ENCODE assay signal across 18 mouse cellular contexts in genomic region chr5:99599376-99599775, GRCm38 (mm10).
DNase-seq lines count a peak whose midpoint lies in the region; ATAC-seq lines count a peak whose summit lies in the region.
"Had no signal": no experiment of that assay in that cellular context is flagged by ENCODE, and none has a peak within 500 bp of the region (broad histone marks: within the 10 kb centered on the region; RNA-seq: fewer than 3 reads in every experiment).

No protein-coding gene starts in this region.

- ATAC-seq in hindbrain, embryonic 13.5 days (ENCODE audit: low FRiP score): no peak
- no peak for ATAC-seq in hindbrain, embryonic 12.5 days (ENCODE audit: low FRiP score)
- ATAC-seq in neural tube, embryonic 13.5 days (ENCODE audit: low read depth): no peak
- no peak for ATAC-seq in kidney, embryonic 15.5 days (replicated peaks; ENCODE audit: low FRiP score)
- ATAC-seq: intestine, embryonic 15.5 days had no signal

- H3K27me3 ChIP-seq in hindbrain, embryonic 13.5 days: peaks cover 4% of the 10 kb centered on the region; the same call in 1 of the 2 replicates
- no peaks in the 10 kb centered on the region for H3K27me3 ChIP-seq in hindbrain, embryonic 12.5 days
- no peaks in the 10 kb centered on the region for H3K27me3 ChIP-seq in neural tube, embryonic 13.5 days
- H3K27me3 ChIP-seq in kidney, embryonic 15.5 days: no peaks in the 10 kb centered on the region
- H3K27me3 ChIP-seq: heart, embryonic 12.5 days; intestine, embryonic 15.5 days had no signal

- H3K27ac ChIP-seq in hindbrain, embryonic 13.5 days: peak overlapping the region; percentile 49
- H3K27ac ChIP-seq in hindbrain, embryonic 12.5 days: no peak overlapping the region
- 0 out of 2 replicates have a peak overlapping the region, but pooled peaks have one; percentile 18 for H3K27ac ChIP-seq in neural tube, embryonic 13.5 days (replicated peaks)
- H3K27ac ChIP-seq in kidney, embryonic 15.5 days: no peak overlapping the region
- H3K27ac ChIP-seq: intestine, embryonic 15.5 days had no signal

- no peak for DNase-seq in neural tube, embryonic 10.5 days (ENCODE audit: extremely low spot score, low spot score)
- no peak for DNase-seq in B cell, adult 2 months
- no peak for DNase-seq in frontal cortex, postnatal 36 days (ENCODE audit: low spot score in 2 of 2)
- DNase-seq: adrenal gland, postnatal 10 days; cerebellum, adult 11-12 months; cerebellum, postnatal 25 days; gastrocnemius, postnatal 36 days; heart, postnatal 36 days; lung, adult 2 months; lung, postnatal 36 days; right cerebral cortex, adult 18-20 months; thymus, adult 18-20 months had no signal

- peaks cover 35% of the 10 kb centered on the region for H3K4me1 ChIP-seq in hindbrain, embryonic 13.5 days (replicated peaks)
- H3K4me1 ChIP-seq in hindbrain, embryonic 12.5 days: peaks cover 18% of the 10 kb centered on the region
- H3K4me1 ChIP-seq in neural tube, embryonic 13.5 days (replicated peaks): peaks cover 30% of the 10 kb centered on the region
- H3K4me1 ChIP-seq in kidney, embryonic 15.5 days: peaks cover 38% of the 10 kb centered on the region
- H3K4me1 ChIP-seq: intestine, embryonic 15.5 days had no signal

- 0 out of 2 replicates have a peak overlapping the region, but pooled peaks have one; percentile 0 for H3K4me2 ChIP-seq in hindbrain, embryonic 13.5 days
- H3K4me2 ChIP-seq in hindbrain, embryonic 12.5 days (replicated peaks): no peak overlapping the region
- H3K4me2 ChIP-seq in neural tube, embryonic 13.5 days: no peak overlapping the region
- H3K4me2 ChIP-seq in kidney, embryonic 15.5 days: peak overlapping the region; percentile 29
- H3K4me2 ChIP-seq: heart, embryonic 12.5 days; intestine, embryonic 15.5 days had no signal

- WGBS in hindbrain, embryonic 13.5 days: 40% methylated on average over 11 of the region's 11 CpGs
- 56% methylated on average over 11 of the region's 11 CpGs for WGBS in hindbrain, embryonic 12.5 days
- 35% methylated on average over 11 of the region's 11 CpGs for WGBS in neural tube, embryonic 13.5 days
- WGBS in kidney, embryonic 15.5 days: 58% methylated on average over 11 of the region's 11 CpGs

- H3K36me3 ChIP-seq in hindbrain, embryonic 13.5 days: no peaks in the 10 kb centered on the region
- no peaks in the 10 kb centered on the region for H3K36me3 ChIP-seq in hindbrain, embryonic 12.5 days
- no peaks in the 10 kb centered on the region for H3K36me3 ChIP-seq in neural tube, embryonic 13.5 days
- no peaks in the 10 kb centered on the region for H3K36me3 ChIP-seq in kidney, embryonic 15.5 days
- H3K36me3 ChIP-seq: heart, embryonic 12.5 days; intestine, embryonic 15.5 days had no signal

- no peaks in the 10 kb centered on the region for H3K9me3 ChIP-seq in hindbrain, embryonic 13.5 days
- no peaks in the 10 kb centered on the region for H3K9me3 ChIP-seq in hindbrain, embryonic 12.5 days (replicated peaks)
- H3K9me3 ChIP-seq in neural tube, embryonic 13.5 days: no peaks in the 10 kb centered on the region
- no peaks in the 10 kb centered on the region for H3K9me3 ChIP-seq in kidney, embryonic 15.5 days (replicated peaks)
- H3K9me3 ChIP-seq: heart, embryonic 12.5 days; intestine, embryonic 15.5 days had no signal

- H3K4me3 ChIP-seq in hindbrain, embryonic 13.5 days: no peak overlapping the region
- no peak overlapping the region for H3K4me3 ChIP-seq in hindbrain, embryonic 12.5 days
- H3K4me3 ChIP-seq in neural tube, embryonic 13.5 days: no peak overlapping the region
- no peak overlapping the region for H3K4me3 ChIP-seq in kidney, embryonic 15.5 days (replicated peaks)
- H3K4me3 ChIP-seq: heart, embryonic 12.5 days; intestine, embryonic 15.5 days had no signal

- H3K9ac ChIP-seq in hindbrain, embryonic 13.5 days: no peak overlapping the region
- H3K9ac ChIP-seq in hindbrain, embryonic 12.5 days: no peak overlapping the region
- H3K9ac ChIP-seq in neural tube, embryonic 13.5 days: no peak overlapping the region
- H3K9ac ChIP-seq in kidney, embryonic 15.5 days: no peak overlapping the region
- H3K9ac ChIP-seq: heart, embryonic 12.5 days; intestine, embryonic 15.5 days had no signal

Comparison
In these comparisons a context has a peak if more than half of its experiments do, and no peak if none do; other contexts are left out.
1. H3K27ac ChIP-seq: peak in hindbrain, embryonic 13.5 days (single experiment) and neural tube, embryonic 13.5 days (single experiment); none in hindbrain, embryonic 12.5 days (single experiment) and kidney, embryonic 15.5 days (single experiment).
2. H3K4me2 ChIP-seq: peak in hindbrain, embryonic 13.5 days (single experiment) and kidney, embryonic 15.5 days (single experiment); none in hindbrain, embryonic 12.5 days (single experiment) and neural tube, embryonic 13.5 days (single experiment).